Comparison of ENCODE assay signal across 24 mouse cellular contexts in genomic region chr14:46454500-46454899, GRCm38 (mm10).
DNase-seq lines count a peak whose midpoint lies in the region; ATAC-seq and TF ChIP-seq lines count a peak whose summit lies in the region.
"Had no signal": no experiment of that assay in that cellular context is flagged by ENCODE, and none has a peak within 500 bp of the region (broad histone marks: within the 10 kb centered on the region; RNA-seq: fewer than 3 reads in every experiment).

No protein-coding gene starts in this region.

- ATAC-seq in liver, embryonic 12.5 days: no peak
- peak; percentile 80 for ATAC-seq in lung, postnatal 0 days
- no peak for ATAC-seq in forebrain, embryonic 15.5 days (replicated peaks)
- ATAC-seq: activated CD4-positive, CD25-positive, alpha-beta regulatory T cell, adult 4 months; forebrain, embryonic 13.5 days; forebrain, postnatal 0 days had no signal

- no peaks in the 10 kb centered on the region for H3K27me3 ChIP-seq in liver, adult 2 months (ENCODE audit: control insufficient read depth, insufficient read depth, low read length)
- no peaks in the 10 kb centered on the region for H3K27me3 ChIP-seq in liver, embryonic 12.5 days (replicated peaks)
- no peaks in the 10 kb centered on the region for H3K27me3 ChIP-seq in lung, postnatal 0 days (replicated peaks; ENCODE audit: insufficient read depth, low read length)
- no peaks in the 10 kb centered on the region for H3K27me3 ChIP-seq in forebrain, embryonic 15.5 days
- H3K27me3 ChIP-seq: forebrain, embryonic 13.5 days; heart, embryonic 12.5 days; heart, embryonic 15.5 days had no signal

- H3K9me3 ChIP-seq in liver, embryonic 12.5 days (replicated peaks): no peaks in the 10 kb centered on the region
- no peaks in the 10 kb centered on the region for H3K9me3 ChIP-seq in lung, postnatal 0 days (ENCODE audit: low read length)
- no peaks in the 10 kb centered on the region for H3K9me3 ChIP-seq in forebrain, embryonic 15.5 days
- H3K9me3 ChIP-seq: forebrain, embryonic 10.5 days; forebrain, embryonic 13.5 days; heart, embryonic 15.5 days had no signal

- TF ChIP-seq EP300 in lung, postnatal 0 days (IDR thresholded peaks at IDR 0.05): 0 out of 2 replicates have a peak, but pooled peaks have one; percentile 36

- no peaks in the 10 kb centered on the region for H3K4me1 ChIP-seq in liver, adult 2 months (ENCODE audit: control insufficient read depth, insufficient read depth, low read length)
- H3K4me1 ChIP-seq in liver, embryonic 12.5 days: no peaks in the 10 kb centered on the region
- no peaks in the 10 kb centered on the region for H3K4me1 ChIP-seq in lung, postnatal 0 days (ENCODE audit: insufficient read depth, low read depth, low read length)
- no peaks in the 10 kb centered on the region for H3K4me1 ChIP-seq in forebrain, embryonic 15.5 days
- H3K4me1 ChIP-seq: forebrain, embryonic 10.5 days; forebrain, embryonic 13.5 days; heart, embryonic 12.5 days; heart, embryonic 15.5 days had no signal

- intact Hi-C loops in heart, postnatal 25 days (cut with DNase I): loop anchor here (5.0 kb wide), 1 partner anchor 48 kb away; no protein-coding TSS in a partner anchor

- no peak overlapping the region for H3K27ac ChIP-seq in liver, adult 2 months (replicated peaks; ENCODE audit: insufficient read depth, low read depth, low read length)
- H3K27ac ChIP-seq in liver, embryonic 12.5 days: no peak overlapping the region
- no peak overlapping the region for H3K27ac ChIP-seq in lung, postnatal 0 days (ENCODE audit: low read length)
- H3K27ac ChIP-seq in forebrain, embryonic 15.5 days (replicated peaks): no peak overlapping the region
- H3K27ac ChIP-seq: forebrain, embryonic 10.5 days; forebrain, embryonic 13.5 days; gastrocnemius, adult 2 months; heart, embryonic 15.5 days; hindbrain, embryonic 14.5 days had no signal

- peak; percentile 28 for DNase-seq in liver, adult 2 months (ENCODE audit: extremely low read depth, low read depth, low spot score)
- peak; percentile 61 for DNase-seq in lung, postnatal 0 days (ENCODE audit: low spot score)
- peak; percentile 57 for DNase-seq in lung, postnatal 25 days (ENCODE audit: low spot score)
- DNase-seq in retina, postnatal 1 day: no peak
- DNase-seq in heart, postnatal 25 days (ENCODE audit: low spot score): no peak
- DNase-seq: adrenal gland, adult 8-10 months; adrenal gland, postnatal 25 days; cerebellum, adult 18-20 months; cerebellum, adult 9-10 months; cerebellum, postnatal 14 days; forebrain, postnatal 0 days; gastrocnemius, adult 2 months; gastrocnemius, postnatal 14 days; heart, adult 18-20 months; heart, postnatal 10 days; heart, postnatal 4 days had no signal

- H3K79me2 ChIP-seq in liver, adult 2 months (ENCODE audit: control insufficient read depth, insufficient read depth, low read length): no peaks in the 10 kb centered on the region

- H3K4me3 ChIP-seq in liver, adult 2 months (ENCODE audit: insufficient read depth, low read depth, low read length): no peak overlapping the region
- H3K4me3 ChIP-seq in liver, embryonic 12.5 days: no peak overlapping the region
- H3K4me3 ChIP-seq in lung, postnatal 0 days (ENCODE audit: low read depth, low read length): no peak overlapping the region
- no peak overlapping the region for H3K4me3 ChIP-seq in forebrain, embryonic 15.5 days
- H3K4me3 ChIP-seq: forebrain, embryonic 10.5 days; forebrain, embryonic 13.5 days; gastrocnemius, adult 2 months; heart, embryonic 12.5 days; heart, embryonic 15.5 days had no signal

- no peak overlapping the region for H3K4me2 ChIP-seq in liver, embryonic 12.5 days
- no peak overlapping the region for H3K4me2 ChIP-seq in lung, postnatal 0 days (replicated peaks; ENCODE audit: low read depth, low read length)
- H3K4me2 ChIP-seq in forebrain, embryonic 15.5 days (replicated peaks): no peak overlapping the region
- H3K4me2 ChIP-seq: forebrain, embryonic 13.5 days; heart, embryonic 12.5 days; heart, embryonic 15.5 days; hindbrain, embryonic 14.5 days had no signal

- H3K9ac ChIP-seq in liver, adult 2 months (ENCODE audit: low read depth, low read length): no peak overlapping the region
- H3K9ac ChIP-seq in liver, embryonic 12.5 days: no peak overlapping the region
- H3K9ac ChIP-seq in lung, postnatal 0 days (replicated peaks; ENCODE audit: low read depth): no peak overlapping the region
- no peak overlapping the region for H3K9ac ChIP-seq in forebrain, embryonic 15.5 days (replicated peaks)
- H3K9ac ChIP-seq: forebrain, embryonic 13.5 days; forebrain, postnatal 0 days; heart, embryonic 12.5 days; heart, embryonic 15.5 days; hindbrain, embryonic 14.5 days had no signal

- 25% methylated on average over 6 of the region's 6 CpGs for WGBS in liver, adult 2 months
- 65% methylated on average over 6 of the region's 6 CpGs for WGBS in liver, embryonic 12.5 days (ENCODE audit: insufficient replicate concordance)
- 51% methylated on average over 6 of the region's 6 CpGs for WGBS in lung, postnatal 0 days
- WGBS in forebrain, embryonic 15.5 days: 66% methylated on average over 6 of the region's 6 CpGs

- no peak for TF ChIP-seq CTCF in liver, adult 2 months (IDR thresholded peaks at IDR 0.05; ENCODE audit: low read depth, low read length)
- no peak for TF ChIP-seq CTCF in lung, postnatal 0 days (IDR thresholded peaks at IDR 0.05)

- no peak for TF ChIP-seq POLR2A in liver, adult 2 months (IDR thresholded peaks at IDR 0.05; ENCODE audit: extremely low read depth, insufficient read depth, low read length)

- H3K36me3 ChIP-seq in liver, adult 2 months (ENCODE audit: control insufficient read depth, insufficient read depth, low read length): no peaks in the 10 kb centered on the region
- no peaks in the 10 kb centered on the region for H3K36me3 ChIP-seq in liver, embryonic 12.5 days
- no peaks in the 10 kb centered on the region for H3K36me3 ChIP-seq in lung, postnatal 0 days (ENCODE audit: insufficient read depth, low read length)
- no peaks in the 10 kb centered on the region for H3K36me3 ChIP-seq in forebrain, embryonic 15.5 days
- H3K36me3 ChIP-seq: forebrain, embryonic 10.5 days; heart, embryonic 12.5 days; heart, embryonic 15.5 days had no signal

Comparison
In these comparisons a context has a peak if more than half of its experiments do, and no peak if none do; other contexts are left out.
1. DNase-seq: peak in liver, adult 2 months (single experiment), lung, postnatal 0 days (single experiment) and lung, postnatal 25 days (single experiment); none in retina, postnatal 1 day (single experiment) and heart, postnatal 25 days (single experiment).